Mouse (Mus musculus): Measurements from ENCODE around the gene Cdc37.
"Not testable (repeated sequence)": the region's sequence is repeated elsewhere in the genome, so short reads cannot be mapped to it uniquely, and the experiment has no call there.

Cdc37 gene

GRCm38 (mm10) chr9:21149654-21150419 is at the start of gene Cdc37:
Gene Cdc37 (minus strand): TSS chr9:21149982.
- DNase-seq (ENCODE audit: low spot score in 2 of 2): peak; percentile 85 to 87

- DNase-seq (ENCODE audit: low spot score in 2 of 2): no peak
These were observed 49.2 kb upstream of the Cdc37 start for GRCm38 (mm10) chr9:21198960-21199359.

- no peak for DNase-seq (ENCODE audit: low spot score in 2 of 2)
These were observed 48.2 kb upstream of the Cdc37 start for GRCm38 (mm10) chr9:21197981-21198380.

GRCm38 (mm10) chr9:21196521-21197433 is 47.0 kb upstream of the Cdc37 start:
- DNase-seq (ENCODE audit: low spot score in 2 of 2): no peak

GRCm38 (mm10) chr9:21195736-21196505 is 46.1 kb upstream of the Cdc37 start:
- not testable (repeated sequence) for DNase-seq (ENCODE audit: low spot score in 2 of 2)

GRCm38 (mm10) chr9:21194787-21195493 is 45.2 kb upstream of the Cdc37 start:
- DNase-seq (ENCODE audit: low spot score in 2 of 2): no peak

- DNase-seq (ENCODE audit: low spot score in 2 of 2): no peak
These were observed 44.0 kb upstream of the Cdc37 start for GRCm38 (mm10) chr9:21193786-21194185.

GRCm38 (mm10) chr9:21190670-21191069 is 40.9 kb upstream of the Cdc37 start:
- DNase-seq (ENCODE audit: low spot score in 2 of 2): no peak

- DNase-seq (ENCODE audit: low spot score in 2 of 2): no peak
These were observed 40.1 kb upstream of the Cdc37 start for GRCm38 (mm10) chr9:21189905-21190304.

- no peak for DNase-seq (ENCODE audit: low spot score in 2 of 2)
These were observed 35.7 kb upstream of the Cdc37 start for GRCm38 (mm10) chr9:21185436-21185835.

- no peak for DNase-seq (ENCODE audit: low spot score in 2 of 2)
These were observed 35.0 kb upstream of the Cdc37 start for GRCm38 (mm10) chr9:21184733-21185132.

GRCm38 (mm10) chr9:21183905-21184413 is 34.2 kb upstream of the Cdc37 start:
- DNase-seq (ENCODE audit: low spot score in 2 of 2): peak in 1 of 2 experiments; percentile 44

GRCm38 (mm10) chr9:21183421-21183820 is 33.6 kb upstream of the Cdc37 start:
- DNase-seq (ENCODE audit: low spot score in 2 of 2): no peak

GRCm38 (mm10) chr9:21181421-21182220 is 31.8 kb upstream of the Cdc37 start:
- no peak for DNase-seq (ENCODE audit: low spot score in 2 of 2)

GRCm38 (mm10) chr9:21180841-21181240 is 31.1 kb upstream of the Cdc37 start:
- DNase-seq (ENCODE audit: low spot score in 2 of 2): no peak

- DNase-seq (ENCODE audit: low spot score in 2 of 2): no peak
These were observed 30.6 kb upstream of the Cdc37 start for GRCm38 (mm10) chr9:21180402-21180801.

GRCm38 (mm10) chr9:21172364-21172763 is 22.6 kb upstream of the Cdc37 start:
- no peak for DNase-seq (ENCODE audit: low spot score in 2 of 2)

GRCm38 (mm10) chr9:21169157-21169556 is 19.4 kb upstream of the Cdc37 start:
- DNase-seq (ENCODE audit: low spot score in 2 of 2): no peak

- no peak for DNase-seq (ENCODE audit: low spot score in 2 of 2)
These were observed 18.7 kb upstream of the Cdc37 start for GRCm38 (mm10) chr9:21168161-21169123.
